Mouse (Mus musculus): Measurements from ENCODE around the gene Rpl26. TPM values are rescaled to one million over a fixed set of nuclear protein-coding genes. Genes with fewer than 3 reads are reported as not detected.
"Not testable (repeated sequence)": the region's sequence is repeated elsewhere in the genome, so short reads cannot be mapped to it uniquely, and the experiment has no call there.

Gene Rpl26
- polyA plus RNA-seq, 1 experiment from 2014 or later: 1,103 TPM

DNA sequence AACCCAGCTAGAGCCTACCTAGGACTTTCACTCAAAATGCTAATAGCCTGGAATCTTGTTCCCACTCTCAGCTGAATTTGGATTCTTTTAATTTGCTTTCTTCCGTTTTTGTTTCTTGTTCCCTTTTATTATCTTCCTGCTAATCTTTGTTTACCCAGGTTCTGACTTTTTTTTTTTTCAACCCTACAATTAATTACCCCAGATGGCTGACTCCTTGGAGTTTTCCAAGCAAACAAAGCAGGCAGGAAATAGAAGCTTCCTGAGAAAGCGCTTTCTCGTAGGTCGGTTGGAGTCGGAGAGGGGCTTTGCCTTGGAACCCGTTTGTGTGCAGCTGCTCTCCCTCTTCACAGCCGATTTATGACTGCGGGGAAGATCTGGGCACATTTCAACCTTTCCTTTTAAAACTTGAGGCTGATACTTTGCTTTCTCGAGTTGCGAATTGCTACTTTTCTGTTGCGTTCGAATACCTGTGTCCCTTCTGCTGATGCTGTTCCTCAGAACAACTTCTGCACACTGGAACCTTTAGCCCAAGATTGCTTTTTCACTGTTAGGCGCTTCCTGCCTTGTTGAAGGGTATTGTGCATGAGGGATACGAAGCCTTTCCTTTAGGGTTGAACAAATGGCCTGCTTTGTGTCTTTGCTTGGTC lies 10.3 kb downstream of the Rpl26 start:
- Histone ChIP-seq H3K4me1 (ENCODE audit: insufficient read depth) (no peaks in the 10 kb centered on the region), H3K27me3 (ENCODE audit: insufficient read depth, low read length) (no peaks in the 10 kb centered on the region), H3K4me3 (ENCODE audit: low read depth, low read length) (no peak overlapping the region), H3K9me3 (ENCODE audit: low read depth, low read length) (no peaks in the 10 kb centered on the region), H3K9ac (no peak overlapping the region), H3K27ac (ENCODE audit: low read depth) (peak overlapping the region; percentile 67), H3K4me2 (peak overlapping the region; percentile 18; the same call in 1 of the 2 replicates), H3K36me3 (ENCODE audit: insufficient read depth) (0 out of 2 replicates have a peak, but pooled peaks cover 5% of the 10 kb centered on the region)
- ATAC-seq (ENCODE audit: insufficient read depth) (no peak), DNase-seq (peak; percentile 68)
- no peak for TF ChIP-seq CTCF (IDR thresholded peaks at IDR 0.05; ENCODE audit: low read depth)
- WGBS: 37% methylated on average over 14 of the region's 14 CpGs

DNA sequence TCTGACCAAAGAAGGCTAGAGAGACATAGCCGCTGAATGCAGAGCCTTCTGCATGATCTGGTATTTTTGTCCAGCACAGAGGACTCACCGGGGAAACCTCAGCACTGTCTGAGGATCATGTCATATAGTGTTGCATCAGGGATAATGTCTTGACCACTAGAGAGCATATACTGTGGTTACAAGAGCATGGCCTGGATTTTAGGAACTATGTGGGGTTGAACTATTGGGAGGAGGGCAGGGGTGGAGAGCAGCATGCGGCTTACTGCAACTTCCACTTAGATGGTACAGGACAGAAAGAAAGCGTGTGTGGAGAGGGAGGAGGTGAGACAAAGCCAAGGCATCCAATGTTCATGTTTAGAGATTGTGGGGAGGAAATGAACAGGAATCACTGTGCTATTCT lies 13.2 kb downstream of the Rpl26 start:
- H3K9ac ChIP-seq: no peak overlapping the region
- H3K9me3 ChIP-seq (ENCODE audit: low read depth, low read length): no peaks in the 10 kb centered on the region
- H3K4me1 ChIP-seq (ENCODE audit: insufficient read depth): no peaks in the 10 kb centered on the region
- ATAC-seq (ENCODE audit: insufficient read depth) (no peak), DNase-seq (no peak)
- no peaks in the 10 kb centered on the region for H3K27me3 ChIP-seq (ENCODE audit: insufficient read depth, low read length)
- H3K4me3 ChIP-seq (ENCODE audit: low read depth, low read length): no peak overlapping the region
- H3K27ac ChIP-seq (ENCODE audit: low read depth): no peak overlapping the region
- H3K36me3 ChIP-seq (ENCODE audit: insufficient read depth): no peaks in the 10 kb centered on the region
- WGBS: 87% methylated on average over 4 of the region's 4 CpGs
- TF ChIP-seq CTCF (IDR thresholded peaks at IDR 0.05; ENCODE audit: low read depth): no peak
- H3K4me2 ChIP-seq: no peak overlapping the region

DNA sequence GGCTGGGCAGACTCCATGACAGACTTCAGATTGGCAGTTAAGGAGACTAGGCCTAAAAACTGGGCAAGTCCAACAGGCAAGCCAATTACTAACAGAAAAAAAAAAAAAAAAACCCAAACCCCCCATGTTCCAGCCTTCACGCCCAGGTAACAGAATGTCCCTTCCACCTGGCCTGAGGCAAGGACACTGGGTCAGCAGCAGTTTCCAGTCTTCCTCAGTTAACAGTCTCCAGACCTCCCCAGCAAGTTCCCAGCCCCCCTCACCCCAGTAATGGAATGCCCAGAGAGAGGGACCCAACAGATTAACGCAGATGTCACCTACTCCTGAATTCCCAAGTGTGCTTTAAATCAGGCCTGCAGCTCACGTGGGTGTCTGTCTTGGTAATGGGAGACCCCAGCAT lies 21.8 kb downstream of the Rpl26 start:
- H3K4me2 ChIP-seq: no peak overlapping the region
- no peaks in the 10 kb centered on the region for H3K27me3 ChIP-seq (ENCODE audit: insufficient read depth, low read length)
- no peak for DNase-seq
- no peaks in the 10 kb centered on the region for H3K4me1 ChIP-seq (ENCODE audit: insufficient read depth)
- no peak overlapping the region for H3K4me3 ChIP-seq (ENCODE audit: low read depth, low read length)
- ATAC-seq (ENCODE audit: insufficient read depth): no peak
- no peaks in the 10 kb centered on the region for H3K9me3 ChIP-seq (ENCODE audit: low read depth, low read length)
- H3K27ac ChIP-seq (ENCODE audit: low read depth): no peak overlapping the region
- no peak overlapping the region for H3K9ac ChIP-seq
- WGBS: 60% methylated on average over 3 of the region's 3 CpGs
- no peak for TF ChIP-seq CTCF (IDR thresholded peaks at IDR 0.05; ENCODE audit: low read depth)
- no peaks in the 10 kb centered on the region for H3K36me3 ChIP-seq (ENCODE audit: insufficient read depth)

DNA sequence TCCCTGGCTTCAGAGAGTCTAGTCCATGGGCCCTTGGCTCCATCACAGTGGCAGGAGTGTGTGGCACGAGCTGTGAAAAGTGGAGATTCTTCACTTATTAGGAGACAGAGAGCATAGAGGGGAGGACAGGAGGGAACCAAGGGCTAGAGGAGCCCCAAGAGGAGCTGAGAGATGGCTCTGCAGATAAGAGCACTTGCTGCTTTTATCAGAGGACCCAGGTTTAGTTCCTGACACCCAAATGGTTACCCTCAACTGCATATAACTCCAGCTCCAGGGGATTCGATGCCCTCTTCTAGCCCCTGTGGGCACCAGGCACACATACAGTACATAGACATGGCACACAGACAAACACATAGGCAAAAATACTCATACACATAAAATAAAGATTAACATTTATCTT lies 23.4 kb downstream of the Rpl26 start:
- Histone ChIP-seq H3K4me1 (ENCODE audit: insufficient read depth) (no peaks in the 10 kb centered on the region), H3K27me3 (ENCODE audit: insufficient read depth, low read length) (no peaks in the 10 kb centered on the region), H3K9me3 (ENCODE audit: low read depth, low read length) (no peaks in the 10 kb centered on the region), H3K27ac (ENCODE audit: low read depth) (no peak overlapping the region), H3K36me3 (ENCODE audit: insufficient read depth) (no peaks in the 10 kb centered on the region), H3K4me3 (ENCODE audit: low read depth, low read length) (no peak overlapping the region), H3K4me2 (no peak overlapping the region), H3K9ac (no peak overlapping the region)
- 70% methylated on average over 2 of the region's 2 CpGs for WGBS
- no peak for TF ChIP-seq CTCF (IDR thresholded peaks at IDR 0.05; ENCODE audit: low read depth)
- DNase-seq (no peak), ATAC-seq (ENCODE audit: insufficient read depth) (no peak)

DNA sequence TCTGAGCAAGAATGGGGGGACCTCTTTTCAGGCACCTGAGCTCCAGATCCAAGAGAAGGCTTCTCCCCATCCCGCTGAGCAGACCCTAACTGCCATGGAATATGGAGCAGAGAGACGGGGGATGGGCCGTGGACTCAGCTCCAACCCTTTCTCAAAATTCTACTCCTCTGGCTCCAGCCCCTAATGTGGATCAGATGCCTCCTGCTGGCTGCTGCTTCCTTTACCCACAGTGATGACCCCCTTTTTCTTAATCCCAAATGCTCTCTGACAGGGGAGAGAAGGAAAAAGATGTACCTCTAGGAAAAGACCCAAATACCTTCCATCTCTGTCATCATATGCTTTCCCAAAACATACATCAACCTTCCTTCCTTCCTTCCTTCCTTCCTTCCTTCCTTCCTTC lies 25.6 kb downstream of the Rpl26 start, which contains the start of gene Odf4:
TSS of gene Odf4 (minus strand) at position 101 of the 400 bp plus-strand sequence.
- no peak for TF ChIP-seq CTCF (IDR thresholded peaks at IDR 0.05; ENCODE audit: low read depth)
- ATAC-seq (ENCODE audit: insufficient read depth) (no peak), DNase-seq (no peak)
- Histone ChIP-seq H3K4me3 (ENCODE audit: low read depth, low read length) (no peak within 1 kb of the TSS), H3K36me3 (ENCODE audit: insufficient read depth) (no peaks in the 10 kb centered on the region), H3K27ac (ENCODE audit: low read depth) (no peak within 1 kb of the TSS), H3K9ac (no peak within 1 kb of the TSS), H3K27me3 (ENCODE audit: insufficient read depth, low read length) (no peaks in the 10 kb centered on the region), H3K4me1 (ENCODE audit: insufficient read depth) (no peaks in the 10 kb centered on the region), H3K4me2 (no peak within 1 kb of the TSS), H3K9me3 (ENCODE audit: low read depth, low read length) (no peaks in the 10 kb centered on the region)
- 78% methylated on average over 3 of the region's 3 CpGs for WGBS

DNA sequence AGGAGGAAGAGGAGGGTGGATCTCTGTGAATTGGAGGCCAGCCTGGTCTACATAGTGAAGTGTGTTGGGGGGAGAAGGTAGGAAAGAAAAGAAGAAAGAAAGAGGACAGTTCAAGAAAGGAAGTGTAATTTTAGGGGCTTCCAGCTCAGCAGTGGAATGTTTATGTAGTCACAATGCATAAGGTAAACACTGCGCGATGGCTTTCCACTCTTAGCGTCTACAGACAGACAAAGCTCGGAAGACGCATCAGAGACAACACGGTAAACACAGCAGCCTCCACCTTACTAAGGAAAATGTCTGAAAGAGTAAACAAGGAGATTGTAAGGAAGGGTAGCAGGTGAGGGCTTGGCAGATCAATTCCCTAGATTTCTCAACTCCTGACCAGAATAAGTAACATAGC lies 28.6 kb downstream of the Rpl26 start:
- no peaks in the 10 kb centered on the region for H3K27me3 ChIP-seq (ENCODE audit: insufficient read depth, low read length)
- no peak overlapping the region for H3K4me2 ChIP-seq

DNA sequence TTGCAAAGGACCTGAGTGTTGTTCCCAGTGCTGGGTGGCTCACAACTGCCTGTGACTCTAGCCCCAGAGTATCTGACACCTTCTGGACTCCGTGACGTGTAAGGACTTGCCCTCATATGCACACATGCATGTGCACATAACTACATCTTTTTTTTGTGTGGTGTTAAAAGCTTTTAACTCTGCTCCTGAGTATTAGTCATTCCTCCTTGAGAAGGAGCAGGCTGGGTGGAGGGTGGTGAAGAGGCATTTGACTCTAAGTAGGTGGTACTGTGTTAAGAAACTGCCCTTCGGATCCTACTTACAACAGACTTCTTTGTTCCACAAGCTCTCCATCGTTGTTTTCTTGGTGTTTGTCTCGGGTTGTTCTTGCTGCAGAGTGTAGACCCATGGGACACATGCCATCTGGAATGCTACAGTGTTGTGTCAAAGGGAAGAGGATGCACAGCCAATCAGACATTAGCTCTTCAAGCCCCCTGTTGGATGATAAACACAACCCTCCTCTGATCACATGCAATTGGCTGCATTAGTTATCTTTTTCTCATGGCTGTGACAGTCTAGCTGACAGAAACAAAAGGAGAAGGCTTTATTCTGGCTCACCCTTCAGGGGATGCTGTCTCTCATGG lies 32.6 kb downstream of the Rpl26 start:
- 63% methylated on average over 5 of the region's 5 CpGs for WGBS
- TF ChIP-seq CTCF (IDR thresholded peaks at IDR 0.05; ENCODE audit: low read depth): no peak
- no peaks in the 10 kb centered on the region for H3K4me1 ChIP-seq (ENCODE audit: insufficient read depth)
- no peaks in the 10 kb centered on the region for H3K27me3 ChIP-seq (ENCODE audit: insufficient read depth, low read length)
- DNase-seq: no peak
- ATAC-seq (ENCODE audit: insufficient read depth): no peak
- no peak overlapping the region for H3K9ac ChIP-seq
- no peak overlapping the region for H3K4me3 ChIP-seq (ENCODE audit: low read depth, low read length)
- H3K9me3 ChIP-seq (ENCODE audit: low read depth, low read length): no peaks in the 10 kb centered on the region
- H3K27ac ChIP-seq (ENCODE audit: low read depth): no peak overlapping the region
- H3K36me3 ChIP-seq (ENCODE audit: insufficient read depth): no peaks in the 10 kb centered on the region
- no peak overlapping the region for H3K4me2 ChIP-seq

More for the DNA sequence above, 28.6 kb downstream of the Rpl26 start:
- 19% methylated on average over 6 of the region's 6 CpGs for WGBS
- TF ChIP-seq CTCF (IDR thresholded peaks at IDR 0.05; ENCODE audit: low read depth): no peak
- H3K36me3 ChIP-seq (ENCODE audit: insufficient read depth): no peaks in the 10 kb centered on the region
- no peak for ATAC-seq (ENCODE audit: insufficient read depth)
- H3K9ac ChIP-seq: no peak overlapping the region
- DNase-seq: peak; percentile 58
- no peaks in the 10 kb centered on the region for H3K9me3 ChIP-seq (ENCODE audit: low read depth, low read length)
- H3K4me3 ChIP-seq (ENCODE audit: low read depth, low read length): no peak overlapping the region
- H3K27ac ChIP-seq (ENCODE audit: low read depth): no peak overlapping the region
- no peaks in the 10 kb centered on the region for H3K4me1 ChIP-seq (ENCODE audit: insufficient read depth)

DNA sequence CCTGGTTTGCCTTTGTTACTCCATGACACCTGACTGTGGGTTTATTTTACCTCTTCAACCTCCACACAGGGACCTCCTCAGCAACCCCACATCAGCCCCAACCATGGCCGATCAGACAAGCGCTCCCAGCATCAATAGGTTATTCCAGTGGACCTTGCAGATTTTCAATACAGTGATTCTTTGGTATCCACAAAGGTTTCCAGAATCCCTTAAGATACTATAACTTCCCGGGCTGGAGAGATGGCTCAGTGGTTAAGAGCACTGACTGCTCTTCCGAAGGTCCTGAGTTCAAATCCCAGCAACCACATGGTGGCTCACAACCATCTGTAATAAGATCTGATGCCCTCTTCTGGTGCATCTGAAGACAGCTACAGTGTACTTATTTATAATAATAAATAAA lies 35.6 kb downstream of the Rpl26 start:
- not testable (repeated sequence) for H3K36me3 ChIP-seq (ENCODE audit: insufficient read depth); H3K27me3 ChIP-seq (ENCODE audit: insufficient read depth, low read length); H3K27ac ChIP-seq (ENCODE audit: low read depth); ATAC-seq (ENCODE audit: insufficient read depth); H3K4me1 ChIP-seq (ENCODE audit: insufficient read depth); H3K9ac ChIP-seq; DNase-seq; H3K4me2 ChIP-seq; H3K9me3 ChIP-seq (ENCODE audit: low read depth, low read length); H3K4me3 ChIP-seq (ENCODE audit: low read depth, low read length)
- 81% methylated on average over 4 of the region's 4 CpGs for WGBS

Data from lung, embryonic 14.5 days (tissue).